ENCODE assay signal across 8 mouse cellular contexts in genomic region chr4:82538815-82539214, GRCm38 (mm10).
DNase-seq lines count a peak whose midpoint lies in the region; ATAC-seq and TF ChIP-seq lines count a peak whose summit lies in the region.

No protein-coding gene starts in this region.

- peak overlapping the region; percentile 57 for H3K4me3 ChIP-seq in cerebellum, adult 2 months (replicated peaks; ENCODE audit: insufficient read depth, low read depth, low read length)
- peak overlapping the region; percentile 64 for H3K4me3 ChIP-seq in brown adipose tissue, adult 24 weeks (ENCODE audit: insufficient read depth, low read depth, low read length)
- peak overlapping the region; percentile 38; the same call in 1 of the 2 replicates for H3K4me3 ChIP-seq in liver, postnatal 0 days (ENCODE audit: low read depth, low read length)

- peak overlapping the region; percentile 68 for H3K4me2 ChIP-seq in liver, postnatal 0 days (ENCODE audit: low read depth, low read length)

- TF ChIP-seq CTCF in cerebellum, adult 2 months (IDR thresholded peaks at IDR 0.05; ENCODE audit: borderline replicate concordance, insufficient read depth, low read depth, low read length), result no peak
- TF ChIP-seq CTCF in liver, postnatal 0 days (IDR thresholded peaks at IDR 0.05; ENCODE audit: low read depth), result no peak

- intact Hi-C loops in heart, postnatal 10 days (cut with DNase I), result loop anchor here (1.0 to 2.0 kb wide), 2 partner anchors 30 to 38 kb away; no protein-coding TSS in a partner anchor

- no peaks in the 10 kb centered on the region for H3K27me3 ChIP-seq in cerebellum, adult 2 months (ENCODE audit: control insufficient read depth, insufficient read depth, low read length)
- peaks cover 13% of the 10 kb centered on the region; the same call in 1 of the 2 replicates for H3K27me3 ChIP-seq in liver, postnatal 0 days (ENCODE audit: insufficient read depth, low read length)

- peak overlapping the region; percentile 98 for H3K27ac ChIP-seq in cerebellum, adult 2 months (ENCODE audit: insufficient read depth, low read length)
- H3K27ac ChIP-seq in brown adipose tissue, adult 24 weeks (replicated peaks; ENCODE audit: low read depth, low read length), result peak overlapping the region; percentile 81
- no peak overlapping the region for H3K27ac ChIP-seq in liver, postnatal 0 days (ENCODE audit: low read depth)

- H3K9me3 ChIP-seq in liver, postnatal 0 days (ENCODE audit: low read length), result no peaks in the 10 kb centered on the region

- TF ChIP-seq POLR2A in cerebellum, adult 2 months (IDR thresholded peaks at IDR 0.05; ENCODE audit: borderline replicate concordance, insufficient read depth, low read length), result no peak

- no peak overlapping the region for H3K9ac ChIP-seq in liver, postnatal 0 days (replicated peaks)

- WGBS in cerebellum, adult 2 months, result 3% methylated on average over 9 of the region's 9 CpGs
- WGBS in liver, postnatal 0 days (ENCODE audit: insufficient replicate concordance), result 12% methylated on average over 9 of the region's 9 CpGs

- ATAC-seq in liver, postnatal 0 days, result no peak

- peak in 1 of 2 experiments; percentile 45 for DNase-seq in cerebellum, adult 2 months
- no peak for DNase-seq in cerebellum, postnatal 4 days (ENCODE audit: low spot score in 2 of 2)
- DNase-seq in heart, postnatal 10 days, result peak; percentile 32 to 37
- DNase-seq in liver, postnatal 0 days, result no peak
- DNase-seq in spleen, adult 12 weeks (ENCODE audit: low spot score), result no peak
- no peak for DNase-seq in right cerebral cortex, adult 2 months (ENCODE audit: low spot score in 2 of 2)
- DNase-seq in layer of hippocampus, postnatal 36 days, result no peak

- H3K36me3 ChIP-seq in liver, postnatal 0 days (replicated peaks; ENCODE audit: insufficient read depth, low read length), result no peaks in the 10 kb centered on the region

- no peak for TF ChIP-seq EP300 in liver, postnatal 0 days (IDR thresholded peaks at IDR 0.05; ENCODE audit: low read depth)

- H3K4me1 ChIP-seq in cerebellum, adult 2 months (ENCODE audit: control insufficient read depth, insufficient read depth, low read length), result peaks cover 14% of the 10 kb centered on the region; the same call in 1 of the 2 replicates
- peaks cover 20% of the 10 kb centered on the region for H3K4me1 ChIP-seq in brown adipose tissue, adult 24 weeks (ENCODE audit: control insufficient read depth, insufficient read depth, insufficient read length, low read length)
- H3K4me1 ChIP-seq in liver, postnatal 0 days (ENCODE audit: insufficient read depth), result peaks cover 9% of the 10 kb centered on the region; the same call in 1 of the 2 replicates

Comparison
In these comparisons a context has a peak if more than half of its experiments do, and no peak if none do; other contexts are left out.
1. DNase-seq: peak in heart, postnatal 10 days (2 of 2); none in cerebellum, postnatal 4 days (0 of 2), liver, postnatal 0 days (single experiment), spleen, adult 12 weeks (single experiment), right cerebral cortex, adult 2 months (0 of 2) and layer of hippocampus, postnatal 36 days (0 of 2).
2. Peak in every context shown above with its lines, with median percentiles within 50 percentile points of each other: H3K4me3 ChIP-seq.